7 mouse cellular contexts compared by ENCODE assay signal in genomic region chr17:17234329-17235185, GRCm38 (mm10).
DNase-seq lines count a peak whose midpoint lies in the region; ATAC-seq lines count a peak whose summit lies in the region.
"Not testable (repeated sequence)": the region's sequence is repeated elsewhere in the genome, so short reads cannot be mapped to it uniquely, and the experiment has no call there.

No protein-coding gene starts in this region.

- H3K9me3 ChIP-seq in embryonic facial prominence, embryonic 11.5 days (replicated peaks; ENCODE audit: control insufficient read depth, low read length); limb, embryonic 10.5 days (replicated peaks); midbrain, embryonic 13.5 days: not testable (repeated sequence)

- peak; percentile 100 for ATAC-seq in embryonic facial prominence, embryonic 11.5 days (replicated peaks; ENCODE audit: insufficient number of reproducible peaks, low FRiP score, low TSS enrichment, low read depth)
- peak; percentile 100 for ATAC-seq in granulocyte monocyte progenitor cell, adult 5-6 weeks (replicated peaks; ENCODE audit: poor library complexity, severe bottlenecking)
- ATAC-seq in midbrain, embryonic 13.5 days = peak; percentile 100

- DNase-seq in adrenal gland, postnatal 14 days = peak; percentile 94
- peak; percentile 96 for DNase-seq in embryonic facial prominence, embryonic 11.5 days (ENCODE audit: low spot score)
- DNase-seq in kidney, adult 11 months = peak; percentile 96
- peak; percentile 82 for DNase-seq in limb, embryonic 10.5 days (ENCODE audit: low spot score)
- peak; percentile 83 for DNase-seq in spleen, adult 12 weeks (ENCODE audit: low spot score)

- H3K4me1 ChIP-seq in embryonic facial prominence, embryonic 11.5 days (ENCODE audit: control insufficient read depth, insufficient read depth, low read length); limb, embryonic 10.5 days; midbrain, embryonic 13.5 days (replicated peaks): not testable (repeated sequence)

- peak overlapping the region; percentile 51 for H3K4me3 ChIP-seq in embryonic facial prominence, embryonic 11.5 days (ENCODE audit: low read depth, low read length)
- H3K4me3 ChIP-seq in limb, embryonic 10.5 days = peak overlapping the region; percentile 55
- peak overlapping the region; percentile 55 for H3K4me3 ChIP-seq in midbrain, embryonic 13.5 days (replicated peaks)

- WGBS in embryonic facial prominence, embryonic 11.5 days = 0% methylated on average over 18 of the region's 22 CpGs
- WGBS in limb, embryonic 10.5 days = under 1% methylated on average over 22 of the region's 22 CpGs
- WGBS in midbrain, embryonic 13.5 days = under 1% methylated on average over 22 of the region's 22 CpGs

- H3K36me3 ChIP-seq in embryonic facial prominence, embryonic 11.5 days (replicated peaks; ENCODE audit: control insufficient read depth, insufficient read depth, low read depth, low read length); limb, embryonic 10.5 days; midbrain, embryonic 13.5 days: not testable (repeated sequence)

- H3K4me2 ChIP-seq in embryonic facial prominence, embryonic 11.5 days (ENCODE audit: low read depth, low read length) = peak overlapping the region; percentile 43
- peak overlapping the region; percentile 61 for H3K4me2 ChIP-seq in midbrain, embryonic 13.5 days (replicated peaks)

- not testable (repeated sequence) for H3K27me3 ChIP-seq in embryonic facial prominence, embryonic 11.5 days (ENCODE audit: control insufficient read depth, insufficient read depth, low read length); limb, embryonic 10.5 days (ENCODE audit: low read depth, poor library complexity, severe bottlenecking); midbrain, embryonic 13.5 days

- peak overlapping the region; percentile 50 for H3K9ac ChIP-seq in embryonic facial prominence, embryonic 11.5 days (replicated peaks; ENCODE audit: low read length)
- H3K9ac ChIP-seq in midbrain, embryonic 13.5 days (replicated peaks) = peak overlapping the region; percentile 70

- not testable (repeated sequence) for H3K27ac ChIP-seq in embryonic facial prominence, embryonic 11.5 days (replicated peaks; ENCODE audit: low read depth, low read length)
- H3K27ac ChIP-seq in limb, embryonic 10.5 days = peak overlapping the region; percentile 36; the same call in 1 of the 2 replicates
- H3K27ac ChIP-seq in midbrain, embryonic 13.5 days = peak overlapping the region; percentile 78
